Mouse (Mus musculus): Measurements from ENCODE around the gene Pygl.
A peak's percentile ranks its signal among the peaks of the same experiment; 100 is the strongest.
"Not testable (repeated sequence)": the region's sequence is repeated elsewhere in the genome, so short reads cannot be mapped to it uniquely, and the experiment has no call there.

Pygl gene

DNA sequence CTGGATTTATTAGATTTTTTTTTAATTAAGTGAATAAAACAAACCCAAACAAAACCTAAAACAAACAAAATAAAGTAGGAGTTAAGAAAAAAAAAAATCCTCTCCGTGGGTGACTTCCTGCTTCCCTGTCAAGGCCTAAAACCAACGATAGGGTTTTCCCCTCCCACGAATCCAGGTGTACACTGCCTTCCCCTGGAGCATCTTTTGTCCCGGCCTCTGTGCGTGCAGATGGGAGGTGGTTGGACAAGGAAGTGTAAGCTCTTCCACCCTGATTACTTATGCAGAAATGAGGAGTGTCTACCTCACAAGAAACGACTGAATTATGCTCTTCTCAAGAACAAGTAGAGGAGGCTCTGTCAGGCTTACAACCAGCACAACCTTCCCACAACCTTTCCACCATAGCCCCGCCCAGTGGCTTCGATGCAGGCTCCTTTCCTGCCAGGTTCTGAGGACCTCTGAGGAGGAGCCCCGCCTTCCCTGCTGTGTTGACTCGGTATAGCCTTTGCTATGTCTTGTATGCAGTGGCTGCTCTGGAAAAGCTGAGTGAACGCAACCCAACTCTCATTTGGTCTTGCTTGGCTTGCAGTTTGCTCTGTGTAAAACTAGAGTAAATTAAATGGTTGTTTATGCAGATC lies 82.5 kb downstream of the Pygl start:
- peak in 1 of 2 experiments; percentile 12 for DNase-seq

- DNase-seq: peak in 1 of 2 experiments; percentile 18
Observed at GRCm38 (mm10) chr12:70147986-70148630, 83.2 kb downstream of the Pygl start.

- DNase-seq: no peak
Observed at GRCm38 (mm10) chr12:70145586-70145985, 85.7 kb downstream of the Pygl start.

GRCm38 (mm10) chr12:70144637-70145448 lies 86.4 kb downstream of the Pygl start:
- peak; percentile 79 to 83 for DNase-seq

GRCm38 (mm10) chr12:70144106-70144587 lies 87.1 kb downstream of the Pygl start:
- DNase-seq: not testable (repeated sequence)

- peak; percentile 11 to 19 for DNase-seq
Observed at GRCm38 (mm10) chr12:70140993-70141576, 90.2 kb downstream of the Pygl start.

All from B cell, adult 2 months (primary cell).